Mouse (Mus musculus): ENCODE data around the gene Lrtm2. TPM values are rescaled to one million over a fixed set of nuclear protein-coding genes. Genes with fewer than 3 reads are reported as not detected.
A peak's percentile ranks its signal among the peaks of the same experiment; 100 is the strongest.

Gene Lrtm2
- polyA plus RNA-seq, 1 experiment from 2014 or later: not detected

DNA sequence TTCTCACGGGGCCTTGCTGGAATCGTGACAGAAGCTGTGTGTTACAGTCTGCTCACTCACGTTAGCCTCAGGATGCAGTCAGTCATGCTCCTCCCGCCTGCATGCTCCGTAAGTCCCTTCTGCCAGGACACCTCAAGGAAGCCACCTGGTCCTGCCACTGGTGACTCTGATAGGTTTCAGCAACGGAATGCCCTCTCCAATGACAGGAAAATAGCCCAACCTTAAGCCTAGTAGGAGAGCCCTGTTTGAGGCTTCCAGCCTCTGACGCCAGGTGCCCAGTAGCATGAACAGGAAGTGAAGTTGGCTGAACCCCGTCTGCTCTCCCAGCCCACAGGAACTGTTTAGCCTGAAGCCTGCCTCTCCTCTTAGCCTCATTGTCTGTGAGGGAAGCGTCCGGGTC lies 15.7 kb upstream of the Lrtm2 start:
- H3K4me1 ChIP-seq (ENCODE audit: control insufficient read depth, insufficient read depth, low read length): no peaks in the 10 kb centered on the region
- H3K36me3 ChIP-seq (ENCODE audit: control insufficient read depth, insufficient read depth, low read length): no peaks in the 10 kb centered on the region
- DNase-seq (ENCODE audit: low spot score, missing footprints) (no peak), ATAC-seq (ENCODE audit: low FRiP score) (no peak)
- no peak overlapping the region for H3K4me2 ChIP-seq
- no peak overlapping the region for H3K4me3 ChIP-seq (ENCODE audit: low read depth, low read length)
- H3K27me3 ChIP-seq (ENCODE audit: control insufficient read depth, insufficient read depth, low read length): no peaks in the 10 kb centered on the region
- no peak overlapping the region for H3K27ac ChIP-seq (ENCODE audit: low read depth, low read length)
- no peak overlapping the region for H3K9ac ChIP-seq (ENCODE audit: low read length)
- WGBS: 77% methylated on average over 10 of the region's 10 CpGs
- no peaks in the 10 kb centered on the region for H3K9me3 ChIP-seq (ENCODE audit: control insufficient read depth, low read length)

DNA sequence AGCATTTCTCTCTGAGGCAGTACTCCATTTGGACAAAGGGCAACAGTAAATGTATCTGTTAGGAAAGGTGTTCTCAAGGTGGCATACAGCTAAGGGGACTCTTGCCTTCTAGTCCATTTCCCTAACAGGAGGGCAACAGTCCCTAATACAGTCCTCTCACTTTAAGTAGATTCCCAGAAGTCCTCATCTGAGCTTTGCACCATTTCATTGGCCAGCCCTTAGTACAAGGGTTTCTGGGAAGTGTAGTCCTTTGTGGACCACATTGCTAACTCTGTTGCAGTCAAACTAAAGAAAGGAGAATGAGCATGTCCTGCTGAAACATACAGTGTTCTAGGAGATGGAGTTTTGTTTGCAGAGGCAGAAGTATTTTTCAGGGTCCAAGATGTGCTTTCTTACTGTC lies 10.8 kb upstream of the Lrtm2 start:
- Histone ChIP-seq H3K27me3 (ENCODE audit: control insufficient read depth, insufficient read depth, low read length) (no peaks in the 10 kb centered on the region), H3K4me3 (ENCODE audit: low read depth, low read length) (no peak overlapping the region), H3K4me2 (no peak overlapping the region), H3K27ac (ENCODE audit: low read depth, low read length) (no peak overlapping the region), H3K36me3 (ENCODE audit: control insufficient read depth, insufficient read depth, low read length) (no peaks in the 10 kb centered on the region), H3K9ac (ENCODE audit: low read length) (no peak overlapping the region), H3K9me3 (ENCODE audit: control insufficient read depth, low read length) (no peaks in the 10 kb centered on the region), H3K4me1 (ENCODE audit: control insufficient read depth, insufficient read depth, low read length) (peaks cover 13% of the 10 kb centered on the region)
- DNase-seq (ENCODE audit: low spot score, missing footprints): peak; percentile 89
- ATAC-seq (ENCODE audit: low FRiP score): peak; percentile 77

DNA sequence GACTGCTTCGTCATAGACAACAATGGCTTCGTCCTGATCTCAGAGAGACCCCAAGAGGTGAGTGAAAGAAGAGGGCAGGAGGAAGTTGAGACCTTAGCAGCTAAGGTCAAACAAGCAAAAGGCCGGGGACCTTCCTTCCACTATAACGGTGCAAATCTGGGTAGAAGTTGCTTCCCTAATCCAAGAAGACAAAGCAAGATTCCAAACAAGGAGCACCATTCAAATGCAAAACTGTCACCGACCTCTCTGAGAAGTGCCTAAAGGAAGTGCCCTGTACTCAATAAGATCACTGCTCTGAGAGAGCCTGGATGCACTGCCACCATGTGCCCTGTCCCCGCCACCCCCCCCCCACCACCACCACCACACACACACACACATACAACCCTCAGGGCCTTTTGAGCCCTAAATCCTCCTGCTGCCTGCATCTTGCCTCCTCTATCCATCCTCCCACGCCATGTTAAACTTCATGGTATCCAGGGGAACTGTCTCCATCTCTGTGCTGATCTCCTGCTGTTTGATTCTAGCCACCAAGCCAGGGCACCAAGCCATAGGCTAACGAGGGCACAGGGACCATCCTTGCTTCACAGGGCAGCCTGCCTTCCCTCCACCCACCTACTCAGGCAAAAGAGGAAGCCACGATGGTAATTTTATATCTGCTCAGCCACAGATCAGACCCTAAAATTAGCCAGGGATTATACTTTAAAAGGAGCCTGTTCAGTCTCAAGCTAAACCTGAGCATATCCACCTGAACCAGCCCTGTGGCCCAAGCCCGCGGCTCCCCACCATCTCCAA lies 7.8 kb upstream of the Lrtm2 start:
- 24% methylated on average over 10 of the region's 11 CpGs for WGBS
- no peaks in the 10 kb centered on the region for H3K36me3 ChIP-seq (ENCODE audit: control insufficient read depth, insufficient read depth, low read length)
- H3K4me3 ChIP-seq (ENCODE audit: low read depth, low read length): no peak overlapping the region
- ATAC-seq (ENCODE audit: low FRiP score) (no peak), DNase-seq (ENCODE audit: low spot score, missing footprints) (no peak)
- H3K27ac ChIP-seq (ENCODE audit: low read depth, low read length): no peak overlapping the region
- H3K9ac ChIP-seq (ENCODE audit: low read length): no peak overlapping the region
- H3K27me3 ChIP-seq (ENCODE audit: control insufficient read depth, insufficient read depth, low read length): no peaks in the 10 kb centered on the region
- no peaks in the 10 kb centered on the region for H3K9me3 ChIP-seq (ENCODE audit: control insufficient read depth, low read length)
- peaks cover 13% of the 10 kb centered on the region for H3K4me1 ChIP-seq (ENCODE audit: control insufficient read depth, insufficient read depth, low read length)
- H3K4me2 ChIP-seq: no peak overlapping the region

GRCm38 (mm10) chr6:119337287-119337686 lies 6.7 kb upstream of the Lrtm2 start:
- no peak overlapping the region for H3K4me2 ChIP-seq
- no peak overlapping the region for H3K9ac ChIP-seq (ENCODE audit: low read length)
- DNase-seq (ENCODE audit: low spot score, missing footprints) (no peak), ATAC-seq (ENCODE audit: low FRiP score) (no peak)
- no peaks in the 10 kb centered on the region for H3K9me3 ChIP-seq (ENCODE audit: control insufficient read depth, low read length)
- H3K4me1 ChIP-seq (ENCODE audit: control insufficient read depth, insufficient read depth, low read length): peaks cover 13% of the 10 kb centered on the region
- no peaks in the 10 kb centered on the region; the same call in 1 of the 2 replicates for H3K27me3 ChIP-seq (ENCODE audit: control insufficient read depth, insufficient read depth, low read length)
- H3K4me3 ChIP-seq (ENCODE audit: low read depth, low read length): no peak overlapping the region
- no peaks in the 10 kb centered on the region for H3K36me3 ChIP-seq (ENCODE audit: control insufficient read depth, insufficient read depth, low read length)
- H3K27ac ChIP-seq (ENCODE audit: low read depth, low read length): no peak overlapping the region
- 64% methylated on average over 3 of the region's 3 CpGs for WGBS

GRCm38 (mm10) chr6:119336124-119336523 lies 5.6 kb upstream of the Lrtm2 start:
- Histone ChIP-seq H3K9ac (ENCODE audit: low read length) (no peak overlapping the region), H3K4me1 (ENCODE audit: control insufficient read depth, insufficient read depth, low read length) (peaks cover 13% of the 10 kb centered on the region), H3K4me3 (ENCODE audit: low read depth, low read length) (no peak overlapping the region), H3K36me3 (ENCODE audit: control insufficient read depth, insufficient read depth, low read length) (no peaks in the 10 kb centered on the region), H3K27me3 (ENCODE audit: control insufficient read depth, insufficient read depth, low read length) (peaks cover 5% of the 10 kb centered on the region), H3K27ac (ENCODE audit: low read depth, low read length) (no peak overlapping the region), H3K4me2 (no peak overlapping the region), H3K9me3 (ENCODE audit: control insufficient read depth, low read length) (no peaks in the 10 kb centered on the region)
- 79% methylated on average over 7 of the region's 7 CpGs for WGBS
- ATAC-seq (ENCODE audit: low FRiP score) (no peak), DNase-seq (ENCODE audit: low spot score, missing footprints) (no peak)

GRCm38 (mm10) chr6:119333831-119334230 lies 3.3 kb upstream of the Lrtm2 start:
- peaks cover 23% of the 10 kb centered on the region for H3K4me1 ChIP-seq (ENCODE audit: control insufficient read depth, insufficient read depth, low read length)
- no peaks in the 10 kb centered on the region for H3K9me3 ChIP-seq (ENCODE audit: control insufficient read depth, low read length)
- no peak for DNase-seq (ENCODE audit: low spot score, missing footprints)
- WGBS: 37% methylated on average over 3 of the region's 3 CpGs
- no peak overlapping the region for H3K4me2 ChIP-seq
- no peak overlapping the region for H3K4me3 ChIP-seq (ENCODE audit: low read depth, low read length)
- H3K36me3 ChIP-seq (ENCODE audit: control insufficient read depth, insufficient read depth, low read length): no peaks in the 10 kb centered on the region
- ATAC-seq (ENCODE audit: low FRiP score): no peak
- peaks cover 25% of the 10 kb centered on the region for H3K27me3 ChIP-seq (ENCODE audit: control insufficient read depth, insufficient read depth, low read length)
- no peak overlapping the region for H3K27ac ChIP-seq (ENCODE audit: low read depth, low read length)
- no peak overlapping the region for H3K9ac ChIP-seq (ENCODE audit: low read length)

DNA sequence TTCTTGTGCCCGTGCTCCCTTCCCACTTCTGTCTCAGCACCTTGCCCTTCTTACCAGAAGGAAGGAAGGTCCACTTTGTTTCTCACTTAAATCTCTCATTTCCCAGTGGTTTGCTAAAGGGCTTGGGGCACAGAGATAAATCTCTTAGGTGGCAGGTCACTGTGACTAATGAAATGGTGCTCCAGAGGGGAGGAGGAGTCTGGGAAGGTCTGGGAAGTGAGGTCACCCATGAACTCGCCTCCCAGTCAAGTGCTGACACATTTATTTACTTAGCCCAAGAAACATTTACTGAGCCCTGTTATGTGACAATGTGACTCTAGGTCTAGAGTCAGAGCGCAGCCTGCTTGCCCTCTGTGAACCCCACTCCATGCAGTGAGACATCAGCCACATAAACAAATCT lies 2.6 kb upstream of the Lrtm2 start:
- DNase-seq (ENCODE audit: low spot score, missing footprints): no peak
- H3K36me3 ChIP-seq (ENCODE audit: control insufficient read depth, insufficient read depth, low read length): no peaks in the 10 kb centered on the region
- H3K27ac ChIP-seq (ENCODE audit: low read depth, low read length): no peak overlapping the region
- ATAC-seq (ENCODE audit: low FRiP score): no peak
- peaks cover 27% of the 10 kb centered on the region for H3K27me3 ChIP-seq (ENCODE audit: control insufficient read depth, insufficient read depth, low read length)
- 46% methylated on average over 3 of the region's 3 CpGs for WGBS
- no peaks in the 10 kb centered on the region for H3K9me3 ChIP-seq (ENCODE audit: control insufficient read depth, low read length)
- H3K4me2 ChIP-seq: no peak overlapping the region
- no peak overlapping the region for H3K4me3 ChIP-seq (ENCODE audit: low read depth, low read length)
- H3K4me1 ChIP-seq (ENCODE audit: control insufficient read depth, insufficient read depth, low read length): peaks cover 17% of the 10 kb centered on the region
- no peak overlapping the region for H3K9ac ChIP-seq (ENCODE audit: low read length)

GRCm38 (mm10) chr6:119332111-119332510 lies 1.5 kb upstream of the Lrtm2 start:
- H3K27me3 ChIP-seq (ENCODE audit: control insufficient read depth, insufficient read depth, low read length): peaks cover 32% of the 10 kb centered on the region
- WGBS: 9% methylated on average over 1 of the region's 1 CpGs
- no peak overlapping the region for H3K4me3 ChIP-seq (ENCODE audit: low read depth, low read length)
- H3K4me2 ChIP-seq: no peak overlapping the region
- H3K4me1 ChIP-seq (ENCODE audit: control insufficient read depth, insufficient read depth, low read length): peaks cover 11% of the 10 kb centered on the region
- no peak overlapping the region for H3K27ac ChIP-seq (ENCODE audit: low read depth, low read length)
- no peak for ATAC-seq (ENCODE audit: low FRiP score)
- DNase-seq (ENCODE audit: low spot score, missing footprints): no peak
- no peaks in the 10 kb centered on the region for H3K9me3 ChIP-seq (ENCODE audit: control insufficient read depth, low read length)
- no peak overlapping the region for H3K9ac ChIP-seq (ENCODE audit: low read length)
- H3K36me3 ChIP-seq (ENCODE audit: control insufficient read depth, insufficient read depth, low read length): no peaks in the 10 kb centered on the region

GRCm38 (mm10) chr6:119329936-119330335 lies 630 bp downstream of the Lrtm2 start:
- DNase-seq (ENCODE audit: low spot score, missing footprints): peak; percentile 88
- Histone ChIP-seq H3K4me1 (ENCODE audit: control insufficient read depth, insufficient read depth, low read length) (peaks cover 11% of the 10 kb centered on the region), H3K4me3 (ENCODE audit: low read depth, low read length) (peak overlapping the region; percentile 30; the same call in 1 of the 2 replicates), H3K36me3 (ENCODE audit: control insufficient read depth, insufficient read depth, low read length) (no peaks in the 10 kb centered on the region), H3K27ac (ENCODE audit: low read depth, low read length) (no peak overlapping the region), H3K4me2 (peak overlapping the region; percentile 57), H3K9ac (ENCODE audit: low read length) (no peak overlapping the region), H3K9me3 (ENCODE audit: control insufficient read depth, low read length) (no peaks in the 10 kb centered on the region), H3K27me3 (ENCODE audit: control insufficient read depth, insufficient read depth, low read length) (peaks cover 32% of the 10 kb centered on the region)
- 0 out of 2 replicates have a peak, but pooled peaks have one; percentile 6 for ATAC-seq (ENCODE audit: low FRiP score)
- 10% methylated on average over 6 of the region's 6 CpGs for WGBS
